Mouse (Mus musculus): ENCODE results near the gene Zfhx3. TPM values are rescaled to one million over a fixed set of nuclear protein-coding genes. Genes with fewer than 3 reads are reported as not detected.

Zfhx3 gene
- polyA plus RNA-seq, 2 experiments: 14.4 to 26.1 TPM

GRCm38 (mm10) chr8:109006986-109007385 is 1064.5 kb downstream of the Zfhx3 start:
- H3K4me1 ChIP-seq (ENCODE audit: control insufficient read depth, insufficient read depth, low read length): 0 out of 2 replicates have a peak, but pooled peaks cover 4% of the 10 kb centered on the region
- no peaks in the 10 kb centered on the region for H3K9me3 ChIP-seq (ENCODE audit: control insufficient read depth, low read length)
- H3K9ac ChIP-seq (ENCODE audit: low read depth, low read length, severe bottlenecking): no peak overlapping the region
- 76% methylated on average over 9 of the region's 9 CpGs for whole genome bisulfite sequencing
- H3K4me3 ChIP-seq (replicated peaks; ENCODE audit: low read length): no peak overlapping the region
- no peaks in the 10 kb centered on the region for H3K27me3 ChIP-seq (ENCODE audit: control insufficient read depth, insufficient read depth, low read length)
- no peaks in the 10 kb centered on the region for H3K36me3 ChIP-seq (ENCODE audit: control insufficient read depth, insufficient read depth, low read length)
- no peak overlapping the region for H3K27ac ChIP-seq (replicated peaks; ENCODE audit: low read depth, low read length)
- TF ChIP-seq POLR2A (IDR thresholded peaks at IDR 0.05; ENCODE audit: borderline replicate concordance, extremely low read depth, insufficient read depth, insufficient read length): no peak
- H3K4me2 ChIP-seq (replicated peaks; ENCODE audit: low read depth, low read length, severe bottlenecking): no peak overlapping the region
- ATAC-seq (ENCODE audit: low FRiP score, low read depth) (no peak), DNase-seq (ENCODE audit: low spot score) (no peak)

Small RNAs within 50 kb of the gene (microRNA-seq; reads per million reads assigned to microRNA genes)
- not detected for gene Mir3108
